Mouse (Mus musculus) neural tube, embryonic 11.5 days (tissue): Measurements from ENCODE around the gene Ptgdr2. TPM values are rescaled to one million over a fixed set of nuclear protein-coding genes. Genes with fewer than 3 reads are reported as not detected.
A peak's percentile ranks its signal among the peaks of the same experiment; 100 is the strongest.

Experiments used
- ATAC-seq: fragments of 200-750 bp; cut with Nextera tagmentation; 2 replicates; pipeline ENCODE4 v1.8.0; 2017; ENCODE audit warnings: moderate number of reproducible peaks, mild to moderate bottlenecking, moderate TSS enrichment, moderate library complexity; ENCODE audit not compliant: insufficient read depth, low FRiP score, low TSS enrichment
- DNase-seq: peaks from one replicate; pipeline ENCODE4 v3.0.0-alpha.2; 2015; ENCODE audit warnings: low spot score
- H3K27ac ChIP-seq: fragments of 300-500 bp; sonication (generic); 2 replicates; pipeline ENCODE4 v1.5.1; 2014; ENCODE audit warnings: low read depth, mild to moderate bottlenecking, low read length
- H3K27me3 ChIP-seq: fragments of 300-500 bp; sonication (generic); 2 replicates; pipeline ENCODE4 v1.6.1; 2014; ENCODE audit warnings: mild to moderate bottlenecking, low read length, mixed read lengths; ENCODE audit not compliant: control insufficient read depth, insufficient read depth
- H3K36me3 ChIP-seq: fragments of 300-500 bp; sonication (generic); 2 replicates; pipeline ENCODE4 v1.6.1; 2014; ENCODE audit warnings: mild to moderate bottlenecking, low read length, moderate library complexity, mixed read lengths; ENCODE audit not compliant: control insufficient read depth, insufficient read depth
- H3K4me1 ChIP-seq: fragments of 300-500 bp; sonication (generic); 2 replicates; pipeline ENCODE4 v1.6.1; 2014; ENCODE audit warnings: low read length, mixed read lengths; ENCODE audit not compliant: control insufficient read depth, insufficient read depth
- H3K4me2 ChIP-seq: fragments of 300-500 bp; sonication (generic); 2 replicates; pipeline ENCODE4 v1.6.1; 2014; ENCODE audit warnings: low read depth, mild to moderate bottlenecking, moderate library complexity
- H3K4me3 ChIP-seq: fragments of 300-500 bp; sonication (generic); 2 replicates; pipeline ENCODE4 v1.5.1; 2014; ENCODE audit warnings: low read depth, low read length
- H3K9ac ChIP-seq: fragments of 300-500 bp; sonication (generic); 2 replicates; pipeline ENCODE4 v1.6.1; 2014; ENCODE audit warnings: mild to moderate bottlenecking, low read length
- H3K9me3 ChIP-seq: fragments of 300-500 bp; sonication (generic); 2 replicates; pipeline ENCODE4 v1.6.1; 2016; ENCODE audit warnings: low read length; ENCODE audit not compliant: control insufficient read depth
- WGBS: fragments of 180-500 bp; shearing (Covaris S2); extraction: QIAGEN DNeasy Blood & Tissue Kit; methylation state at CpG from one replicate; pipeline ENCODE4 v1.1.7; 2014; 5-methylcytosine and 5-hydroxymethylcytosine counted together
- polyA plus RNA-seq: library from polyadenylated mRNA; unstranded; fragments of >200 nt; fragmentation: Nextera tagmentation; extraction: Ambion mirVana; gene quantifications from 2 replicates; pipeline ENCODE4 v1.2.1, GENCODE M21; 2014

Gene Ptgdr2
- polyA plus RNA-seq, 1 experiment from 2014 or later: not detected

DNA sequence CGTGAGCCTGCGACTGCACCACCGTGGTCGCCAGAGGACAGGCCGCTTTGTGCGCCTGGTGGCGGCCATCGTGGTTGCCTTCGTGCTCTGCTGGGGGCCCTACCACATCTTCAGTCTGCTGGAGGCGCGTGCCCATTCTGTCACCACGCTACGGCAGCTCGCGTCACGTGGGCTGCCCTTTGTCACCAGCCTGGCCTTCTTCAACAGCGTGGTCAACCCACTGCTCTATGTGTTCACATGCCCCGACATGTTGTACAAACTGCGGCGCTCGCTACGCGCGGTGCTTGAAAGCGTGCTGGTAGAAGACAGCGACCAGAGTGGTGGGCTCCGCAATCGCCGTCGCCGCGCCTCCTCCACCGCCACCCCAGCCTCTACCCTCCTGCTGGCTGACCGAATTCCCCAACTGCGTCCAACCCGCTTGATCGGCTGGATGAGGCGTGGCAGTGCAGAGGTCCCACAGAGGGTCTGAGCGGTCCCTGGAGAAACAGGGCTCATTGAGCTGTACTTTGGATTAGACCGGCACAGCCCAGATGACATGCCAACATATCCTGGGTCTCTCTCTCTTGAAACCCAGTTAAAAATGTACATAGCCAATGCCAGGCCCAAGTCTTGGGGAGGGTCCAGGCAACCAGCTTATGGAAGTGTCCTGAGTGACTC, 4.0 kb downstream of the Ptgdr2 start:
- peak overlapping the region; percentile 31 for H3K4me3 ChIP-seq
- no peaks in the 10 kb centered on the region for H3K27me3 ChIP-seq
- DNase-seq (peak; percentile 74), ATAC-seq (peak; percentile 84)
- H3K27ac ChIP-seq: peak overlapping the region; percentile 50; the same call in 1 of the 2 replicates
- H3K4me1 ChIP-seq: no peaks in the 10 kb centered on the region; the same call in 1 of the 2 replicates
- peak overlapping the region; percentile 75 for H3K4me2 ChIP-seq
- 1% methylated on average over 40 of the region's 40 CpGs for WGBS
- no peaks in the 10 kb centered on the region for H3K9me3 ChIP-seq
- peak overlapping the region; percentile 66 for H3K9ac ChIP-seq
- peaks cover 11% of the 10 kb centered on the region for H3K36me3 ChIP-seq

GRCm38 (mm10) chr19:10943955-10944354, 7.0 kb downstream of the Ptgdr2 start:
- H3K27ac ChIP-seq: no peak overlapping the region
- H3K27me3 ChIP-seq: no peaks in the 10 kb centered on the region
- no peak overlapping the region for H3K4me2 ChIP-seq
- H3K4me1 ChIP-seq: peaks cover 18% of the 10 kb centered on the region
- no peak overlapping the region for H3K4me3 ChIP-seq
- no peaks in the 10 kb centered on the region for H3K9me3 ChIP-seq
- ATAC-seq: no peak
- WGBS: 83% methylated on average over 3 of the region's 3 CpGs
- H3K9ac ChIP-seq: no peak overlapping the region
- DNase-seq: no peak
- peaks cover 11% of the 10 kb centered on the region for H3K36me3 ChIP-seq

DNA sequence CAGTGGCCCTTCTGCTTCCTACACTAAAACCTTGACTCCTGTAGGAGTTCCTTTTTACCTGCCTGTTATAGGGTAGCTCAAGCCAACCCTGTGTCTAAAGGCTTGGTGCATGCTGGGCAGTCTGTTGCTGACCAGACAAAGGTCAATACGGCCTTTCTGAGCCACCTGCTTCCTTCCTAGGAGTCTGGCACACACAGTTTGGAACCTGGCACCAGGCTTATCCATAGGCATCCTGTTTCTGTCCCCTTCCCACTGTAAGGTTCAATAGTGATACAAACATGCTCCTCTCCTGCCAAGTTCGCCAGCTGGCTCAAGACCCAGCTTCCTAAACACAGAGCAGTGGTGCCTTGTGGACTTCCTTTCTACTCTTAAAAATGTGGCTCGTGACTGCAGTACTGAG, 9.5 kb downstream of the Ptgdr2 start:
- H3K9ac ChIP-seq: no peak overlapping the region

DNA sequence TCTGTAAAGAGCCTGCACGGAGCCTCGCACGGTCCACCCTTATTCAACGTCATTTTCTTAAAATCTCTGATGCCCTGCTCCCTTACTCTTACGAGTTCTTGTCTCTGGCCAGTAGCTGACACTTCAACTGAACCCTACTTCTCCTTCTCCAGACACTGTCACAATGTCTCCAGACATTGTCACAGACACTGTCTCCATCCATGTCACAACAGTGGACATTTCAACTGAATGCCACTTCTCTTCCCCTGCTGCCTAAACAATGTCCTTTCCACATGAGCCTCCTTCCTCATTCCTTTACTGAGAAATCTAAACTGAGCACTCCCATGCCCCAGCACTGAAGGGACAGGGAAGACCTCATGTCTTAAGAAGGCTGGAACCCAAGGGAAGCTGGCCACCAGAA, 10.3 kb downstream of the Ptgdr2 start:
- H3K4me3 ChIP-seq: peak overlapping the region; percentile 82
- no peak for DNase-seq
- H3K9ac ChIP-seq: peak overlapping the region; percentile 76
- H3K36me3 ChIP-seq: peaks cover 11% of the 10 kb centered on the region
- no peak overlapping the region for H3K27ac ChIP-seq
- peaks cover 18% of the 10 kb centered on the region for H3K4me1 ChIP-seq
- no peaks in the 10 kb centered on the region for H3K9me3 ChIP-seq
- peak overlapping the region; percentile 100 for H3K4me2 ChIP-seq
- no peak for ATAC-seq
- 93% methylated on average over 5 of the region's 5 CpGs for WGBS
- no peaks in the 10 kb centered on the region for H3K27me3 ChIP-seq

More for the DNA sequence above, 9.5 kb downstream of the Ptgdr2 start:
- no peak overlapping the region for H3K4me3 ChIP-seq
- peaks cover 18% of the 10 kb centered on the region for H3K4me1 ChIP-seq
- DNase-seq (no peak), ATAC-seq (no peak)
- WGBS: 86% methylated on average over 3 of the region's 3 CpGs
- H3K9me3 ChIP-seq: no peaks in the 10 kb centered on the region
- H3K27me3 ChIP-seq: no peaks in the 10 kb centered on the region
- no peak overlapping the region for H3K27ac ChIP-seq
- no peak overlapping the region; the same call in 1 of the 2 replicates for H3K4me2 ChIP-seq
- peaks cover 11% of the 10 kb centered on the region for H3K36me3 ChIP-seq

DNA sequence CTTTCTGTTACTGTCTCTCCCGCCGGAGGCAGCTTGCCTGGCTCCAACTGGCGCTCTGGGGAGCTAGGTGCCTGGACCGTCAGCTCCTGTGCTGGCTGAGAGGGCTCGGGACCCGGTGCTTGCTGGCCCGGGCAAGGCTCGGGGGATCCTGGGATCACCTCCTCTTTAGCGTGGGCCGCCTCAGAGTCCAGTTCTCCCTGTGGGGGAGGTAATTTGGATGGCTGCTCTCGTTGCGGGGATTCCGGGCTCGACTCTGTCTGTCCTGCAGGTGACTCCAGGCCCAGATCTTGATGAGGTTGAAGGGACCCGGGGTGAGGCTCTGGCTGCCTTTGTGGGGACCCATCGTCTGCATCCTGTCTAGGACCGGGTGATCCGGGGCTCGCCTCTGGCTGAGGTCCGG, 11.5 kb downstream of the Ptgdr2 start:
- H3K9me3 ChIP-seq: no peaks in the 10 kb centered on the region
- H3K4me3 ChIP-seq: peak overlapping the region; percentile 82
- H3K9ac ChIP-seq: peak overlapping the region; percentile 76
- peaks cover 18% of the 10 kb centered on the region for H3K4me1 ChIP-seq
- 2% methylated on average over 20 of the region's 20 CpGs for WGBS
- H3K27me3 ChIP-seq: no peaks in the 10 kb centered on the region
- DNase-seq (no peak), ATAC-seq (no peak)
- H3K4me2 ChIP-seq: peak overlapping the region; percentile 100
- no peak overlapping the region for H3K27ac ChIP-seq
- H3K36me3 ChIP-seq: peaks cover 6% of the 10 kb centered on the region

GRCm38 (mm10) chr19:10949112-10949511, 12.2 kb downstream of the Ptgdr2 start, which contains the start of gene Ccdc86:
Gene Ccdc86 (minus strand): TSS chr19:10949266.
- H3K27ac ChIP-seq: no peak within 1 kb of the TSS
- H3K4me3 ChIP-seq: peak within 1 kb of the TSS; percentile 82
- peaks cover 18% of the 10 kb centered on the region for H3K4me1 ChIP-seq
- DNase-seq (peak; percentile 98), ATAC-seq (peak; percentile 96)
- H3K4me2 ChIP-seq: peak within 1 kb of the TSS; percentile 100
- 0% methylated on average over 30 of the region's 30 CpGs for WGBS
- peak within 1 kb of the TSS; percentile 76 for H3K9ac ChIP-seq
- peaks cover 2% of the 10 kb centered on the region for H3K36me3 ChIP-seq
- H3K27me3 ChIP-seq: no peaks in the 10 kb centered on the region
- no peaks in the 10 kb centered on the region for H3K9me3 ChIP-seq

DNA sequence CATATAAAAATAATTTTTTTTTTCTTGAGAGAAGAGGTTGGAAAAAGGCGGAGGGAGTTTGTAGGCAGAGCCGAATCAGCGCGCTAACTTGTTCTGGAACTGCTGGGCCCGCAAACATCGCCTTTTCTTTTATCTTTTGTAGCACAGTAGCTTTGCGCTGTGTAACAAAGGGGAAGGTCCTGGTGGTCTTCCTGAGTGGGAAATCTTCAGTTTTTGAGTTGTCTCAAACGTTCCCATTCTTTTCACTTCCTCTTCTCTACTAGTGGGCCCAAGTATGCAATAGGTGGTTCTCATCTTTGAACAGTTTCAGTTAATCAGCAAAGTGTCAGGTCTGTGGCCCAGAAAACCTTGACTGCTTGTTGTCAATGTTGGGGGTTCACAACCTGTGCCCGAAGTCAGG, 12.6 kb downstream of the Ptgdr2 start:
- no peak overlapping the region; the same call in 1 of the 2 replicates for H3K9ac ChIP-seq
- no peak for DNase-seq
- 30% methylated on average over 9 of the region's 9 CpGs for WGBS
- peaks cover 2% of the 10 kb centered on the region for H3K36me3 ChIP-seq
- H3K4me1 ChIP-seq: peaks cover 18% of the 10 kb centered on the region
- H3K4me2 ChIP-seq: peak overlapping the region; percentile 100
- H3K4me3 ChIP-seq: peak overlapping the region; percentile 82
- no peaks in the 10 kb centered on the region for H3K9me3 ChIP-seq
- no peak overlapping the region for H3K27ac ChIP-seq
- no peaks in the 10 kb centered on the region for H3K27me3 ChIP-seq
- 0 out of 2 replicates have a peak, but pooled peaks have one; percentile 5 for ATAC-seq

GRCm38 (mm10) chr19:10952021-10952939, 15.3 kb downstream of the Ptgdr2 start:
- no peak overlapping the region for H3K4me2 ChIP-seq
- ATAC-seq: no peak

More at GRCm38 (mm10) chr19:10952021-10952939, 15.3 kb downstream of the Ptgdr2 start:
- WGBS: 75% methylated on average over 11 of the region's 11 CpGs
- H3K4me1 ChIP-seq: peaks cover 12% of the 10 kb centered on the region
- H3K4me3 ChIP-seq: no peak overlapping the region
- H3K9ac ChIP-seq: no peak overlapping the region
- peak; percentile 19 for DNase-seq
- no peaks in the 10 kb centered on the region for H3K27me3 ChIP-seq
- H3K36me3 ChIP-seq: no peaks in the 10 kb centered on the region
- no peak overlapping the region for H3K27ac ChIP-seq
- H3K9me3 ChIP-seq: no peaks in the 10 kb centered on the region
